Mouse (Mus musculus) lung, embryonic 14.5 days (tissue): Measurements from ENCODE around the gene Svop. TPM values are rescaled to one million over a fixed set of nuclear protein-coding genes. Genes with fewer than 3 reads are reported as not detected.

ENCODE experiments used
- ATAC-seq: fragments of 200-750 bp; cut with Nextera tagmentation; 2 replicates; pipeline ENCODE4 v1.8.0; 2017; ENCODE audit warnings: mild to moderate bottlenecking, moderate TSS enrichment, moderate library complexity; ENCODE audit not compliant: insufficient read depth
- DNase-seq: peaks from one replicate; pipeline ENCODE4 v3.0.0-alpha.2; 2015
- H3K27ac ChIP-seq: fragments of 300-500 bp; sonication (generic); 2 replicates; pipeline ENCODE4 v1.5.1; 2014; ENCODE audit warnings: low read depth, mild to moderate bottlenecking, moderate library complexity
- H3K27me3 ChIP-seq: fragments of 300-500 bp; sonication (generic); 2 replicates; pipeline ENCODE4 v1.6.1; 2014; ENCODE audit warnings: low read length, control low read depth; ENCODE audit not compliant: insufficient read depth
- H3K36me3 ChIP-seq: fragments of 300-500 bp; sonication (generic); 2 replicates; pipeline ENCODE4 v1.6.1; 2014; ENCODE audit warnings: control low read depth; ENCODE audit not compliant: insufficient read depth
- H3K4me1 ChIP-seq: fragments of 300-500 bp; sonication (generic); 2 replicates; pipeline ENCODE4 v1.6.1; 2014; ENCODE audit warnings: antibody characterized with exemption, control low read depth; ENCODE audit not compliant: insufficient read depth
- H3K4me2 ChIP-seq: fragments of 300-500 bp; sonication (generic); 2 replicates; pipeline ENCODE4 v1.6.1; 2014; ENCODE audit warnings: mild to moderate bottlenecking
- H3K4me3 ChIP-seq: fragments of 300-500 bp; sonication (generic); 2 replicates; pipeline ENCODE4 v1.5.1; 2014; ENCODE audit warnings: low read depth, low read length
- H3K9ac ChIP-seq: fragments of 300-500 bp; sonication (generic); 2 replicates; pipeline ENCODE4 v1.6.1; 2014
- H3K9me3 ChIP-seq: fragments of 300-500 bp; sonication (generic); 2 replicates; pipeline ENCODE4 v1.6.1; 2016; ENCODE audit warnings: low read depth, low read length, control low read depth
- CTCF ChIP-seq: IDR thresholded peaks from 2 replicates; pipeline ENCODE4 v1.5.1; 2016; ENCODE audit warnings: antibody characterized with exemption, low read depth
- WGBS: fragments of 180-500 bp; shearing (Covaris S2); extraction: QIAGEN DNeasy Blood & Tissue Kit; methylation state at CpG from one replicate; pipeline ENCODE4 v1.1.7; 2014; 5-methylcytosine and 5-hydroxymethylcytosine counted together
- polyA plus RNA-seq: library from polyadenylated mRNA; unstranded; fragments of >200 nt; fragmentation: Nextera tagmentation; extraction: Ambion mirVana; gene quantifications from 2 replicates; pipeline ENCODE4 v1.2.1, GENCODE M21; 2014

The Svop gene
- polyA plus RNA-seq, 1 experiment from 2014 or later: 0.22 TPM

GRCm38 (mm10) chr5:114126499-114127244, 35.3 kb upstream of the Svop start:
- ATAC-seq: no peak
- Histone ChIP-seq H3K4me3 (peak overlapping the region; percentile 51; the same call in 1 of the 2 replicates), H3K9me3 (no peaks in the 10 kb centered on the region), H3K4me2 (peak overlapping the region; percentile 97), H3K9ac (no peak overlapping the region), H3K27me3 (no peaks in the 10 kb centered on the region), H3K36me3 (peaks cover 27% of the 10 kb centered on the region), H3K27ac (0 out of 2 replicates have a peak overlapping the region, but pooled peaks have one; percentile 88), H3K4me1 (no peaks in the 10 kb centered on the region)
- 86% methylated on average over 7 of the region's 7 CpGs for WGBS
- no peak for DNase-seq
- TF ChIP-seq CTCF: no peak

DNA sequence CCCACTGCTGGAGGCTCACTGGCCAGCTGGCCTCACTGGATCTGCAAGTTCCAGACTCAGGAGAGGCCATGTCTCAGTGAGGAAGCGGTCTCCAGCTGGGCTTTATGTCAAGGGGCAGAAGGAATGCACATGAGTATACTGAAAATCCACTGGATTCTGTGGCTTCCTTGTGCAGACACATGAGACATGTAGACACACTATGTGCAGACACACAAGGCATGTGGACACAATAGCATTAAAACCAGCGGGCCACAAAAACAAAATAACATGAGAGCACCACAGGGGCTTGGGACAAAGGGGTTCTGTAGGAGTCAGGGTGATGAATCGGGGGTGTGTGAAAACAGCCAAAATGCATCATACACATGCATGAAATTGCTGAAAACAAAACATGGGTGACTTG, 34.6 kb upstream of the Svop start:
- no peak overlapping the region for H3K27ac ChIP-seq
- H3K4me1 ChIP-seq: no peaks in the 10 kb centered on the region
- no peak overlapping the region for H3K9ac ChIP-seq
- H3K4me3 ChIP-seq: no peak overlapping the region
- H3K9me3 ChIP-seq: no peaks in the 10 kb centered on the region
- H3K27me3 ChIP-seq: no peaks in the 10 kb centered on the region
- H3K4me2 ChIP-seq: no peak overlapping the region
- TF ChIP-seq CTCF: no peak
- DNase-seq: no peak
- peaks cover 34% of the 10 kb centered on the region for H3K36me3 ChIP-seq
- ATAC-seq: no peak
- WGBS: 87% methylated on average over 3 of the region's 3 CpGs

GRCm38 (mm10) chr5:114119806-114120205, 28.4 kb upstream of the Svop start:
- peaks cover 79% of the 10 kb centered on the region for H3K36me3 ChIP-seq
- no peak for ATAC-seq

GRCm38 (mm10) chr5:114116586-114116985, 25.2 kb upstream of the Svop start:
- TF ChIP-seq CTCF: no peak
- Histone ChIP-seq H3K4me2 (no peak overlapping the region), H3K27me3 (no peaks in the 10 kb centered on the region), H3K9me3 (no peaks in the 10 kb centered on the region), H3K4me1 (no peaks in the 10 kb centered on the region), H3K9ac (no peak overlapping the region), H3K27ac (no peak overlapping the region), H3K36me3 (peaks cover 71% of the 10 kb centered on the region), H3K4me3 (no peak overlapping the region)
- WGBS: 77% methylated on average over 7 of the region's 7 CpGs
- no peak for ATAC-seq
- DNase-seq: no peak

More at GRCm38 (mm10) chr5:114119806-114120205, 28.4 kb upstream of the Svop start:
- no peak for TF ChIP-seq CTCF
- H3K9ac ChIP-seq: no peak overlapping the region
- H3K4me2 ChIP-seq: no peak overlapping the region
- no peak for DNase-seq
- 78% methylated on average over 4 of the region's 4 CpGs for WGBS
- no peak overlapping the region for H3K4me3 ChIP-seq
- H3K27me3 ChIP-seq: no peaks in the 10 kb centered on the region
- H3K4me1 ChIP-seq: no peaks in the 10 kb centered on the region
- H3K27ac ChIP-seq: no peak overlapping the region
- H3K9me3 ChIP-seq: no peaks in the 10 kb centered on the region

GRCm38 (mm10) chr5:114115030-114115429, 23.7 kb upstream of the Svop start:
- Histone ChIP-seq H3K27me3 (no peaks in the 10 kb centered on the region), H3K4me2 (no peak overlapping the region), H3K4me1 (no peaks in the 10 kb centered on the region), H3K4me3 (no peak overlapping the region), H3K9ac (no peak overlapping the region), H3K27ac (no peak overlapping the region), H3K36me3 (peaks cover 67% of the 10 kb centered on the region), H3K9me3 (no peaks in the 10 kb centered on the region)
- DNase-seq (no peak), ATAC-seq (no peak)
- 69% methylated on average over 5 of the region's 5 CpGs for WGBS
- TF ChIP-seq CTCF: no peak

GRCm38 (mm10) chr5:114113334-114113733, 22.0 kb upstream of the Svop start:
- Histone ChIP-seq H3K4me3 (no peak overlapping the region), H3K27me3 (no peaks in the 10 kb centered on the region), H3K4me2 (no peak overlapping the region), H3K36me3 (peaks cover 76% of the 10 kb centered on the region), H3K4me1 (no peaks in the 10 kb centered on the region), H3K9ac (no peak overlapping the region), H3K27ac (no peak overlapping the region), H3K9me3 (no peaks in the 10 kb centered on the region)
- 70% methylated on average over 6 of the region's 6 CpGs for WGBS
- peak; percentile 41 for TF ChIP-seq CTCF
- ATAC-seq (no peak), DNase-seq (no peak)

DNA sequence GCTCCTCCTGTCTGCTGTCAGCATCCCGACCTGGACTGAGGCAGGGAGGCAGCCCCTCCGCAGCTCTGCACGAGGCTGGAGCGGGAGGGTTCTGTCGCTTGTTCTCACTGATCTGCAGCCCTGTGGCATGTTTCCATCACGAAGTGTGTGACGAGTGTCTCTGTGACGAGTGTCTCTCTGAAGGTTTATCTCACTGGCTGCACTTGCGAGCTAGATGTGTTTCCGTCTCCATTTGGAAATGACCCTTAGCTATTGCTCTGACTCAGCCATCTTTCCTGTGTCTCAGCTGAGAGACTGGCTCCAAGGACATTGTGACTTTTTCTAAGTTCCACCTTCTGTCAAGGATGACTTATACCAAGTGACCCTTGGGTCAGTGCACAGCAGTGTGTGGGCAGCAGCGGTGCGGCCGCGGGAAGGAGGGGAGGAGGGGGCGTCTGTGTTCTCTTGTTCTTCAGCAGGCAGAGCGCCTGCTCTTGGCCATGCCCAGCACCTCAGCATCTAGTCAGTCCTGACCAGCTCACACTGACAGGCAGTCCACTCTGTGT, 15.1 kb upstream of the Svop start:
- 76% methylated on average over 16 of the region's 16 CpGs for WGBS
- H3K27ac ChIP-seq: no peak overlapping the region
- no peak for TF ChIP-seq CTCF

More for the DNA sequence above, 15.1 kb upstream of the Svop start:
- no peak overlapping the region for H3K4me2 ChIP-seq
- H3K4me1 ChIP-seq: no peaks in the 10 kb centered on the region
- no peaks in the 10 kb centered on the region for H3K27me3 ChIP-seq
- no peaks in the 10 kb centered on the region for H3K9me3 ChIP-seq
- DNase-seq (no peak), ATAC-seq (no peak)
- no peak overlapping the region for H3K4me3 ChIP-seq
- H3K9ac ChIP-seq: no peak overlapping the region
- H3K36me3 ChIP-seq: peaks cover 71% of the 10 kb centered on the region
